Mouse (Mus musculus) adrenal gland, postnatal 14 days (tissue): ENCODE measurements around the gene Eif4h. TPM values are rescaled to one million over a fixed set of nuclear protein-coding genes. Genes with fewer than 3 reads are reported as not detected.
A peak's percentile ranks its signal among the peaks of the same experiment; 100 is the strongest.

ENCODE experiments used
- DNase-seq: peaks from one replicate; pipeline ENCODE4 v3.0.0; 2021; ENCODE audit warnings: mixed read lengths
- long read RNA-seq, 2 experiments: library from polyadenylated mRNA; stranded (forward); transcript quantifications; one replicate each; pipeline ENCODE4 v2.0.0; 2021
- total RNA-seq: library from RNA; stranded (reverse); gene quantifications from 2 replicates; pipeline ENCODE4 v1.2.3, GENCODE M21; 2021

Eif4h gene
- total RNA-seq, result 277 and 309 TPM in 2 replicates
- long read RNA-seq, experiment 1, transcript Eif4h-201 (6 exons, 2,367 nt), result minor isoform, 302 of 693 reads
- long read RNA-seq, experiment 1, transcript Eif4h-205 (7 exons, 2,726 nt), result major isoform, 316 of 693 reads
- long read RNA-seq, experiment 1, partial matches to known transcripts, result 29 of 693 reads
- long read RNA-seq, experiment 1, other reads (novel, unspliced or antisense), result 45 of 693 reads
- long read RNA-seq, experiment 2, transcript Eif4h-201 (6 exons, 2,367 nt), result minor isoform, 175 of 444 reads
- long read RNA-seq, experiment 2, transcript Eif4h-205 (7 exons, 2,726 nt), result major isoform, 193 of 444 reads
- long read RNA-seq, experiment 2, partial matches to known transcripts, result 68 of 444 reads
- long read RNA-seq, experiment 2, other reads (novel, unspliced or antisense), result 8 of 444 reads

DNA sequence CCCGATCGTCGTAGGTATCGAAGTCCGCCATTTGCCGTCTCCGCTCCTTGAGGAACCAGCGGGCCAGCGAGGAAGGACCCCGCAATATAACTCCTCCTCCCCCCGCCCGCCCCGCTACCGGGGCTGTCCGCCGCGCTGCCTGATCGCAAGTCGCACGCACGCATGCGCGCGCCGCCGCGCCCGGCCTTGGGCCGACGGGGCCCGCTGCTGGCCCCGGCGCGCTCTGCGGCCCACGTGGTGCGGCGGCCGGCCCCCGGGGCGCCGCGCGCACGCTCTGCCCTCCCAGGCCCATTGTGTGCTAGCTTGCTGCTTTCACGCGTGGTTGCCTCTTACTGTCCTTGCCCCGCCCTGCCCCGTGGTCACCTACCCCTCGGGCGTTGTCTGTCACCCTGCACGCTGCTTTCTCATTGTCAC, at the start of gene Eif4h:
Eif4h (minus strand) TSS at position 222 of the 414 bp plus-strand sequence.
- DNase-seq, result peak; percentile 99

DNA sequence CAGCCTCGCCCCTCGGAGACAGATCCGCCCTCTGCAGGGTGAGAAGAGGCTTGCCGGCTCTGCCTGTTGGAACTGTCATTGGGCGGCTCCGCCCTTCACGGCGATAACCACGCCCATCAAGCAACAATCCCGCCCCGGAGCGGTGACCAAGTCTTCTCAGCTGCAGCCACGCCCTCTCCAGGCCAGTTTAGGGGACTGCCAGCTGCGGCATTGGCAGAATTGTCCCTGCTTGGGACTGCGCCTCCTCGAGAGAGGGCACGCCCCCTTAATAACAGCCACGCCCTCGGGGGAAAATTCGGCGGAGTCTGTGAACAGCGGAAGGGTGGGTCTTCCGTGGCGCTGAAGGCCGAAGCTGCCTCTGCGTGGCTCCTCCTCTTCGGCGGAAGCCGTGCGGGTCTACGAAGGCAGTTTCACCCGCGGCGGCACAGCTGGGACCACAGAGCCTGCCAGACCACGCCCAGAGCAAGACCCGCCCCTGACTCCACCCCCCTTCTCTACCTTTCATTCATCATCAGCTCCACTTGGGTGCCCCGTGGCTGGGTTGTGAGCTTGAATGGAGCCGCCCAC, 49.5 kb upstream of the Eif4h start:
- peak; percentile 99 for DNase-seq

DNA sequence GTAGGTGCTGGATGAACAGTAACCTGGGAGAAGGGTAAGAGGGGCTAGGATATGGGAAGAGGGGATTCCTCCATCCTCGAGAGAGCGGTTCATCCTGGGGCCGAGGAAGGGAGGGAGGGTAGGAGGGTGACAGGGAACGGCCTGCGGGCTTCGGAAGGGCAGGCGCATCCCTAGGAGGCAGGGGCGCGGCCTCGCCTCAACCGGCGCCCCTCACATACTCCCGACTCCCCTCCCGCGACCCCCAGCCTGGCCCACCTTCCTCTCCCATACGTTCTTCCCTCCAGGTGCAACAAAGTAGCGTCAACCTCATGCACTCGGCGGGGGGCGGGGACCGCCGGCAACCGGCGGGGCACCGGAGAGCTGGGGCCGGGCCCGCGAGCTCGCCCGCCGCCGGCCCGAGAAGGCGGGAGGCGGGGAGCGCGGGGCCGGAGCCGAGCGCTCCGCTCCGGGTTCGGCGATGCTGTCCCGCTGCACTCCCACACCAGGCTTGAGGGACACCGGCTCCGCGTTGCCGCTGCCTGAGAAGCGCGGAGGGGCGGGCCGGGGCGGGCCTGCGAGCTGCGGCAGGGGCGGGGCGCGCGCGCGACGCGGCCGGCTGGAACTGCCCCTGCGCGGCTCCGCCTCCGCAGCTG, 48.9 kb upstream of the Eif4h start, which contains the start of gene Limk1:
Limk1 (minus strand) TSS at position 513 of the 632 bp plus-strand sequence.
- DNase-seq, result no peak

DNA sequence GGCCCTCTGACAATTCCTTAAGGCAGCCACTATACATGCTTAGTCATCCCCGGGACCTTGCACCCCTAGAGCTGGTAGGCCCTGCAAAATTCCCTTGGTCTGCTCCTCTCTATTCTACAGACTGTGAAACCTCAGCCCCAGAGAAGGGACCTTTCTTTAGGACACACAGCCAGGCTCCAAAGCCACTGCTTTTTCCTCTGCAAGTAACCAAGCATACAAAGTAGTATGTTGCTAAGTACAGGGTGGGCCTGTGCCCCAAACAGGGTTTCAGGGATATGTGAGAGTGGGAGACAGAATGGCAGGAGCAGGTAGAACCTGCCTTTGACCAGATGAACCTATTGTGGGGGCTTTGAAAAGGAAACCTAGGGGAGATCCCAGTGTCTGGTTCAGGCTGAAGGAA, 47.9 kb upstream of the Eif4h start:
- DNase-seq, result no peak

DNA sequence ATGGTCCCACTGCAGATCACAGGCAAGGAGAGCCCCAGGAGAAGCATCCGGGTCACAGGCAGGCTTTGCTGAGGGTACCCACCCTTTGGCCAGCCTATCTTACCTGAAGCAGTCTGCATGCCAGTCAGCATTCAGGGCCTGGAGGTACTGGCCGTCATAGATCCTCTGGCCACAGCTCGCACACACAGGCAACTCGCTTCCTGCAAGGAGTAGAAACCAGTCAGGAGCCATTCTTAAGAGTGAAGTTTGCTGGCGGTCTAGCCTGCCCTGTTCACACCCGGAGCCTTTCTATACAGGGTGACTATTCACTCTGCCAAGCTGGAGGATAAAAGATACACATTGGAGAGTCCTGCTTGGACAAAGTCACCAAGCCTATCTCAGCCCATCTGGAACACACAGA, 47.3 kb upstream of the Eif4h start:
- no peak for DNase-seq

DNA sequence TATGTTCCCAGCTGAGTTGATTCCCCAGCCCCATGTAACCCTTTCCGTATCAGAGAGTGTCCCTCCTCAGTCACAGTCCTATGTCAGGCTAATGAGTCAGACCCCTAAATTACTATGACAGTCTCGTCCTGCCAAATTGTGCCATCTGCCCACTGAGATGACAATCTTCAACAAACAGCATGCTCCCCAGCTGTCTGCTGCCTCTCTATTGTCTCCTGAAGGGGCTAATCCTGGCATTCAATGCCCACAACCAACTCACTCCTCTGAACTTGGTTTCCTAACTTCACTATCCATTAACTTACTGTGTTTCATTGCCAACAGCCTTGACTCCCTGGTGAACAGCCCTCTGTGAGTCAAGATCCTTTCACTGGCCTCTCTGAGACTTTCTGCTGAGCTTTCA, 45.1 kb upstream of the Eif4h start:
- DNase-seq, result peak; percentile 26

DNA sequence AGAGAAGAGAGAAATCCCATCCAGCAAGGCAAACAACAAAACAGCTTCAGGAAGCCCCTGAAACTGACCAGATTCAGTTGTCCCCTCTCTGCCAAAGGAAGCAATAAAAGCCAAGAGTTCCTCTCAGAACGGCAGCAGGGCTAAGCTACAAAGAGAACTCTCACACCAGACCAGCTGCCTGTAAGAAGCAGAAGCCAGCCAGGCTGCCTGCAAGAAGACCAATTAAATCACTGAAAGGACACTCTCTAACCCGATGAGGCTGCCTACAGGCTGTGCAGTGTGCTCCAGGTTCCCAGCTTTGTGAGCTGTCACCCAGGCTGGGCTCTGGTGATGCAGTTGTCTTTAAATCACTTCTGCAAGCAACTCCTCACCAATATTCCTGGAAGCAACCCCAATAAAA, 44.5 kb upstream of the Eif4h start:
- DNase-seq, result no peak

DNA sequence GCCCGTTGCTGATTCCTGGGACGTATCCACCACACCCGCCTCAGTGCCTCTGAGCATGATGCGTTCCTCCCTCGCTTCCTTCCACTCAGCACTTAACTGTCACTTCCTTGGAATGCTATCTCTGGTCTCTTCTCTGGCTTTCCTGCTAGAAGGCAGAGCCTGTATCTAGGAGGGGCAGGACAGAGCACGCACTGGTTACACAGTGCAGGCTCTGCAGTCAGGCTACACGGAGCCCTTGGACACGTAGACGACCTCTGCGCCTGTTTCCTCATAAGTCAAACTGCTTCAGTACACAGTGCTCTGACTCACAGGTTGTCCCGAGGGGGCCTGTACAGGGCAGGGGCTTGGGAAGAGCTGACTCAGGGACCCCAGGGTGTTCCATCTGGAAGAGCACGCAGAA, 40.9 kb upstream of the Eif4h start:
- DNase-seq, result peak; percentile 31

DNA sequence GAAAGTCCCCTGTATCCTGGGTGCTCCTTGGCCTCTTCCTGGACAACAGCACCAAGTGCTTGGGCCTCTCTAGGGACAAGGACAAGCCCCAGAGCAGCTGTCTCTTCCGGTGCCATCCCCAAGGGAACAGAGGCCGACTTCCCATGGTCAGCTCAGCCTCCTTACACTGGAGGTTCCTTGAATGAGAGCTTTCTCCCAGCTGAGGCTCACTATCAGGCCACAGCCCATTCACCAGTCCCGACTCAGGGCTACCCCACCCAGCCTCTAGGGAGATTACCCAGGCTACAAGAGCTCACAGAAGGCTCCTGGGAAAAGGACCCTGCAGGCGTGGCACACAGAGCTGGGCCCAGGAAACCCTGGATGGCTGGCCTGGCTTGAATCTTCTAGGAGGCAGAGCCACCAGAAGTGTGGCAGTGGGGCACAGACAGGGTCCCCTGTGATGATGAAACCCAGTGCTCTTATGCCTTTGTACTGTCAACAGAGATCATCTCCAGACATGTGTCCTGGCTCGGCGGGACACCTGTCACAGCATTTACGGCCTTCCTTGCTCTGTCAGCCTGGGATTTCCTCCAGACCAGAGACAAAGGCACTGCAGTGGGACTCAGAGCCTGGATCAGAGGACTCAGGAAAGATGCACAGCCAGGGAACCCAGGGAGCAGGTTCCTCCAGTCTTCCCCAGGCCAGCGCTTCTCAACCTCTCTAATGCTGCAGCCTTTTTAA, 39.7 kb upstream of the Eif4h start:
- peak; percentile 25 for DNase-seq

DNA sequence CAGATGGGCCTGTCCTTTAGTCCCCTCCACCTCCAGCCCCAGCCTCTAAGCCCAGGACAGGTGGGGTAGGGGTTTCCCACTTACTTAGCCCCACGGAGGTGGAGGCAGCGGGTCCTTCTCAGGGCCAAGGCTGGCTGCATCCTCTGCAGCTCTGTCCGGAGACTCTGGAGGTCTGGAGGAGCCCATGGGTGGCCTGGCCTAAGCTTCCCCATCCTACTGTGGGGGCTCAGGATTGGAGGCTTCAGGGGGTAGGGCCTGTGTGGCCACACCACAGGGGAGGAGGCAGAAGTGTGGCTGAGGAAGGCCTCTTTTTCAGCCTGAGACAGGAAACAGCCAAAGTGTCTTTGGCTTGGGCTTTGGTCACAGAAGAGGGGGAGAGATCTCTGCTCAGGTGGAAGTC, 38.7 kb upstream of the Eif4h start:
- peak; percentile 42 for DNase-seq

DNA sequence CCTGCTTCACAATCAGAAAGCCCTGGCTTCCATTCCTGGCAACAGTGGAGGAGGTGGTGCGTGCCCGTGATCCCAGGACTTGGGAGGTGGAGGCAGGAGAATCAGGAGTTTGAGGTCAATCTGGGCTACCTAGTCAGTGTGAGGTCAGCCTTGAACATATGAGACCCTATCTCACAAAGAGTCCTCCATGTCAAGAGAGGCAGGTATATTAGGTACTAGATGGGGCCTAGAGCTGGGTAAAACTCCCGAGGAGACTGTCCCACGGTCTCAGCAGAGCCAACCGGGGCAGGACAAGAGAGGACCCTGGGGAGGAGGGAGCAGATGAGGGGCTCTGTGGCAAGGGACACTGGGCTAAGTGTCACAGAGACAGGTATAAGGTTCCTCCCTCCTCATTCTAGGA, 38.2 kb upstream of the Eif4h start:
- no peak for DNase-seq

DNA sequence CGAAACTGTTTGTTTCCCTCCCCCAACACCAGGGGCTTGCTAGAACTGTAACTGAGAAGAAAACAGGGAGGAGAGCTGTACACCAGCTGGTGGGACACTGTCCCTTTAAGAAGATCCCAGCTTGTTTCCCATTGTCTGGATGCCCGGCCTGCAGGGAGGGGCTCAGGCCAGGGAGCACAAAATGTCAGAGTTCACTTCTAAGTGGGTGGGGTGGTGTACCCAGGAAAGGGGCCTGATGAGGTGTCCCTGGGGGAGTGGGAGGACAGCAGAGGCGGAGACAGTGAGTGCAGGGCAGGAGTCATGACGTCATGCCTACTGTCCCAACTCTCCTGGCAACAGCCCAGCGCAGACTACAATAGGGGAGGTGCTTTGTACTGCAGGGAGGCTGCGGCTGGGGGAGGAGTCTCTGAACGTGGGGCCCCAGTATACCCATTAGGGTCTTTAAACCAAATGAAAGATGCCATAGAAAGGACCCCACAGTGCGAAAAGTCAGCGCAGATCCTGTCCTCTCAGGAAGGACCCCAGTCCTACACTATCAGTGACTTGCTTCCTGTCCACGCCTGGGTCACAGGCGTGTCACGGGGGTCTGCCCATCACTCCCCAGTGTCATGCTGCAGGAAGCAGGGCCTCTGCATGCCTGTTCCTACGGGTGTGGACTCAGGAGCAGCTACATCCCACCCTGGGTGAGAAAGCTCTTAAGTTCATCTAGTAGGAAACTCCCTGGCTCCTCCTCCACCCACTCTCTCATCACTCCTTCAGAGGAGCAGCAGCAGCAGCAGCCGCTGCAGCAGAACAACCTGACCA, 36.9 kb upstream of the Eif4h start:
- DNase-seq, result peak; percentile 90

DNA sequence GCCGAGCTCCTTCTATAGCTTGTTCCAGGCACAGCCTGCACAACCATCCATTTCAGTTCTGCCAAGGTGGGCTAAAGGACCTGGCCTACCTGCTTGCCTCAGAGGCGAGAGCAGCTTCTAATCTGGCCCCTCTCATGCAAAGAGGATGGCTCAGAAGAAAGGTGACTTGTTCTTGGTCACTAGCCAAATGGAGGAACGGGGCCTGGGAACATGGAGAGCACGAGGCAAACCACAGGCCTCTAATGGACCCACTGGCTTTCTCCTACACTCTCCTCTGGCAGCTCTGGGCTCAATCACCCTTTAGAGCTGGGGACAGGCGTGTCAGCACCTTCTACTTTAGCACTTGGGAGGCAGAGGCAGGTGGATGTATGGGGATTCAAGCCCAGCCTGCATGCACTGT, 35.7 kb upstream of the Eif4h start:
- DNase-seq, result no peak

DNA sequence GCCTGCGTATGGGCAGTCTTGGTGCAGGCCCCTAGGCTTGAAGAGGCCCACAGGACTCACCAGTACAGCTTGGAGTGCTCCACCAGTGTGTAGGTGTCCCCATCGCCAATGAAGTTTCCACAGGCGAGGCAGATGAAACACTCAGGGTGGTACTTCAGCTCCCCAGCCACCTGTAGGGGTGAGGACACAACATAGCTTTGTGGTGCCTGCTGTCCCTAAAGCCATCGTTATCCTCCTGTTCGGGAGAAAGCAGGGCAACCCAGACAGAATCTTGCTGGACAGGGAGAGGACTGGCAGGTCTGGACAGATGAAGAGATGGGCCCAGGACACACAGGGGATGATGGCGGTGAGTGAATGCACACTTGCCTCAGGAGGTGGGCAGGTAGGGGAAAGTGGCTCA, 33.3 kb upstream of the Eif4h start:
- no peak for DNase-seq

DNA sequence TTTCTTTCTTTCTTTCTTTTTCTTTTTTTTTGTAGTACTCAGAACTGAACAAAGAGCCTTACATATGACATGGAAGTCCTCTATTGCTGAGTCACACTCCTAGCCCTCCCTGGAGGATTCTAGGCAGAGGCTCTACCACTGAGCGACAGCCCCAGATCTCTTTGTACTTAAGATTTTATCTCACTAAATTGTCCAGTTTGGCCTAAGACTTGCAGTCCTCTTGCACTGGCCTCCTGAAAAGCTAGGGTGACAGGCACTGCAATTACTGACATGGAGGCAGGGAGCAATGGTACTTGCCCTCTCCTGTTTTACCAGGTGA, 32.9 kb upstream of the Eif4h start:
- no peak for DNase-seq

DNA sequence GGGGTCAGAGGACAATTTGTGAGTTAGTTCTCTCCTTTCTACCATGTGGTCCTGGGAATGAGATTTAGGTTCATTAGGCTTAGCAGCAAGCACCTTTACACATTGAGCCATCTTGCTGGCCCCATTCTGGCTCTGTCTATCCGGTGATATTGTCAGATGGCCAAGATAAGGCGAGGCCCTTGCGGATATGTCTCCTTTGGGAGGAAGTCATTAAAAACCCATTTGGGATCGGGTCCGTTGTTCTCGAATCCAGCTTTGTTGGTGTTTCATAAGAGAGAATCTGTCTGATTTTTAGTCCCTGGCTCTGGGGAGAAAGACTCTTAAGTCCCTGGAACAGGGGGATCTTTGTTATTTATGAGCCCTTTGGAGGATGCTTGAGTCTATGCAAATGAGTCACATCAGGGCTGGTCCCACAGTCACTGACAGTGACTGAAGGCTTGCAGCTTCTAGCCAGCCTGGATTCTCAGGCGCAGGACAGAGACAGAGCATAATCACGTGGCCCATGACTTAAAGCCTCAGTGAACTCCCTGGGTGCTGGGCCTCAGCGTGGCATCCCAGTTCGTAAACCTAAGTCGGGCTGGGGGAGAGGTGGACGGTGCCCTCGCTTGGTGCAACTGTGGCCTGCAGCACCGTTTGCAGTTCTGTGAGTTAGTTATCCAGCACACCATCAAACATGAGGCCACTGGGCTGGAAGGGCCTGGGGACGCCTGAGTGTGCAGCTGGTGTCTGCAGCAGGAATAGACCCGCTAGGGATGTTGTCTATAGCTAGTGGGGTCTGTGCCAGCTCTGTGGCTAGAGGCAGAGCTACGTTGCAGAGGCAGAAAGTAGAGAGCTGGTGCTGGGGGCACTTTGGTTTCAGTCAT, 32.3 kb upstream of the Eif4h start:
- DNase-seq, result no peak

DNA sequence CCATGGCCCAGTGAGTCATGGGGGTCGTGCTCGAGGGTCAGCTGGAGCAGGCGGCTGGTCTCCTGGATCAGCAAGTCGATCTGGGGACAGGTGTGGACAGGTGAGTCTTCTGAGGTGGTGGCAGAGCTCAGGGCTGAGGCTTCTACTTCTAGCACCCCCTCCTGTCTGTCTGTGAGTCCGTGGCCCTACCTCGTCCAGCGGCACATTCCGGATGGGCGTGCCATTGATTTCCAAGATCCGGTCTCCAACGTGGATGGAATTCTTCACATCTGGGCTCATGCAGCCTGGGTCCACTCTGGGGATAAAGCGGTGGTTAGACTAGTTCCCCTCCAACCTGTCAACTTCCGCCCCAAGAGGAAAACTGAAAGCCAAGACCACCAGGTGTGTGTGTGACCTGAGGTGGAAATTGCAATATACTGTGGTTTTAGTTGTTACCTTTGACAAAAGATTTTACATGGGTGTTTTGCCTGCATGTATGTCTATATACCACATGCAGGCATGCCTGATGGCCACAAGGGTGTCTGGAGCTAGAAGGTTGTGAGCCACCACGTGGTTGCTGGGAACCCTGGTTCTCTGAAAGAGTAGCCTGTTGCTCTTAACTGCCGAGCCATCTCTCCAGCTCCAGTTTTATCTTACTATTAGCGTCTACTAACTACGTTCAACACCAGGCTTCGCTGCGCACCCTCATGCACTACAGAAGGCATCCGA, 29.9 kb upstream of the Eif4h start:
- no peak for DNase-seq

DNA sequence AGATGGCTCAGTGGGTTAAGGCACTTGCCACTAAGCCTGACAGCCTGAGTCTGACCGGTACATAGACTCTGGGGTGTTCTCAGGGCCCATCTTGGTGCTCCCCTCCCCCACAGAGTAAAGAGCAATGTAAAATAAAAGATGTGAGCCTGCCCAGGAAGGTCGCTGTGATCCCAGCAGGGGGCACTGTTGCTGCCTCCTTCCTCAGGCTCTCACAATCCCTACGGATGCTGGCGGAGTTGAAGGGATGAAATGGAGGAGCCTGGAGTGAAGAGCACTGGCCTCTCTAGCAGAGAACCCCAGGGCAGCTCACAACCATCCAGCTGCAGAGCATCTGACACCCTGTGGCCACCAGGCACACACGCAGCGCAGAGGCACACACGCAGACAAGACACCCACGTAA, 29.2 kb upstream of the Eif4h start:
- peak; percentile 55 for DNase-seq

DNA sequence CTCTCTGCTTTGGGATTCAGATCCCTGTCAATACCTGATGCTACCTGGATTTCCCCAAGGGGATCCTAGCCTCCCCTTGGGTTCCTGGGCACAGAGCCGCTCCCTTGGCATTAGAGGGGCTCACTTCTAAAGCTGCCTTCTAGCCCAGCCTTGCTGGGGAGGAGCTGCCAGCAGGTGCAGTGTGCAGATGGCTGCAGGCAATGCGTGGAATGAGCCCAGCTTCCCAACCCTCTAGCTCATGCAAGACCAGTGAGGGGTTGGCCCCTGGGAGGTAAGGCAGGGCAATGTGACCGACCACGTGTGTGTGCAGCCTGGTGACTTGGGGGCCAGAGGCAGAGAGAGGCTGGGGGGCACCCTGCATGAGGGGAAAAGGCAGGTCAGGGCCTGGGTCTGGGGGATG, 17.4 kb upstream of the Eif4h start:
- DNase-seq, result no peak

DNA sequence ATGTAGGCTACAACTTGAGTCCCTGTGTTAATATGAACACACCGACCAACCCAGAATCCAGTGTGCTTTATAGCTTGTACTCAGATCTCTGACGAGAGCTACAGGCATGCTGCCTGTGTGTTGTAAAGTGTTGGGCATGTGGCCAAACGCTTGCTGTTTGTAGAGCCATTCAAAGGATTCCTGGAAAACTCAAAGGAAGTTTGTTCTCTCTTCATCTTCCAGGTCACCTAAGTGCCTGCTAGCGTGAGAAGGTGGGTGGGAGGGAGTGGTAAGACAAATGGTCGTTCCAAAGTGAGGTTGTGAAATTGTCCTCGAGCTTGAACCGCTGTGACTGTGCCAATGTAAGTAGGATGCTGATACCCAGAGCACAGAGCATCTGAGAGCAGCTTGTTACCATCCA, 12.7 kb upstream of the Eif4h start:
- DNase-seq, result peak; percentile 66

DNA sequence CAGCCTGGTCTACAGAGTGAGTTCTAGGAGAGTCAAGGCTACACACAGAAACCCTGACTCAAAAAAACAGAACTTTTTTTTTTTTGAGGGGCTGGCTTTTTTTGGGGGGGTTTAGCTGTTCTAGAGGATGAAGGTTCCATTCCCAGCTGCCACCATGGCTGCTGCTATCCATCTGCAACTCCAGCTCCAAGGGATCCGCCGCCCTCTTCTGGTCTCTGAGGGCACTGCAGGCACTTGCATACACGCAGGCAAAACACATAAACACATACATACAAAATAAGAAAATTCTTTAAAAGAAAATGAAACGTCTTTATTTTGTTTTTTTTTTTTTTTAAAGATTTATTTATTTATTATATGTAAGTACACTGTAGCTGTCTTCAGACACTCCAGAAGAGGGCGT, 11.6 kb upstream of the Eif4h start:
- DNase-seq, result peak; percentile 77
